Mouse (Mus musculus) embryo, embryonic 10 days (tissue): ENCODE results near the gene Necab3.
A peak's percentile ranks its signal among the peaks of the same experiment; 100 is the strongest.

Experiments used
- DNase-seq: peaks from one replicate; pipeline ENCODE4 v3.0.0-alpha.2; 2015; ENCODE audit warnings: low spot score

The Necab3 gene

DNA sequence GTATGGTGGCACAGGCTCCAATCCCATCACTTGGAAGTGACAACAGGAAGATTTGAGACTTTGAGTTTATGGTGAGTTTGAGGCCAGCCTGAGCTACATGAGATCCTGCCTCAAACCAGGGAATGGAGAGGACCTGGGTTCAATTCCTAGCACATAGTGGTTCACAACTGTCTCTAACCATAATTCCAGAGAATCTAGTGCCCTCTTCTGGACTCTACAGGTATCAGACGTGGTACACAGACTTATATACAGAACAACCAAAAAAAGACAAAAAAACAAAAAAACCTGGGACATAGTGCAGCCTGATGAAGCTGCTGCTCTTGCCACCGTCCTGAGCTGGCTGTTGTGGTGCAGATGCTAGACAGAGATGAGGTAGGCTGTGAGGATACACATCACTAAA is 17.1 kb downstream of the Necab3 start:
- no peak for DNase-seq

DNA sequence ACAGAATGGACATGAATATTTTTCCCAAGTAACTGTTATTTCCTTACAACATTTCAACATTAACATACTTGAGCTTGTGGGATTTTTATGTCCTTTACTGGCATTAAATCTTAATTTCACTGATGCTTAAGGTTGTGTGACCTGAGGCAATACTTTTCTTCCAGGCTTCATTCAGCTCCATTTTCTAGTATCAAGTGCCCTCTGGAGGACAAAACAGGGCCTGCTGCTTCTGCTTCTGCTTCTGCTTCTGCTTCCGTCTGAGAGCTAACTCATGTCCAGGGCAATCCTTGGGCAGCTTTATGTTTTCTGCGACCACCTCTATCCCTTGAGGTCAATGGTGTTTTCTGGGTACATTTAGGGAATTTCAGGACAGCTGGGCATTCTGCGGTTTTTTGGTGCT is 19.0 kb downstream of the Necab3 start:
- peak; percentile 33 for DNase-seq

DNA sequence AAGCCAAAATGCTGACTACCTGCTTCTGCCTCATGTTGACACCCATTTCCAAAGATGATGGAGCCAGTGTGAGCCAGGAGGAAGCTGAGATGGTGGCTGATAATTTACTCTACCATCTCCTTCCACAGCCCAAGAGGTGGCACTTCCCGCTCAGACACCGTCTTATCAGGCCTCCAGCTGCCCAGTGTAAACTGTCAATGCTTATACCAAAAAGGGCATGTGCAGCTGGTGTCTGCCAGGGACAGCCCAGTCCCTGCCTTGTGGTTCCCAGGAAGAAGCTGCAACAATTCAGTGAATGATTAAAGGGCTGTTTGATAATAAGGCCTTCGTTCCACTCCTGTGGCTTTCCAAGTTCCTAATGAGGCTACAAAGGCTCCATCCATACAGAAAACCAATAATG is 20.0 kb downstream of the Necab3 start:
- no peak for DNase-seq

DNA sequence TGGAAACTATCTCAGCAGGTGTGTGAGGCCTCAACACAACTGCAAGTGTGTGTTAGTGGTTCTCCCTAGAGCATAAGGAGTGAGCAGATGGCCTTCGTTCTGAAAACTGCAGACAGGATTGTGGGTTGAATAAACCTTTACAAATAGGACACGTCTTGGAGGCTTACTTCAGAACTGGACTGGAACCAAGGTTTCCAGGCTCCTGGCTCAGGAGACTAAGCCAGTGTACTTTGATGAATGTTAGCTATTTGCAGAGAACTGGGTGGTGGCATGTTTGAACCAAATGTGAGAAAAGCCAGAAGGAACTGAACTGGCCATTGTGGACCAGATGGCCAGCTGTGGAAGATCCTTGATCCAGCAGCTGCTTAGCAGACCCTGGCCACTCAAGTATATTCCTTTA is 20.4 kb downstream of the Necab3 start:
- DNase-seq, result no peak

DNA sequence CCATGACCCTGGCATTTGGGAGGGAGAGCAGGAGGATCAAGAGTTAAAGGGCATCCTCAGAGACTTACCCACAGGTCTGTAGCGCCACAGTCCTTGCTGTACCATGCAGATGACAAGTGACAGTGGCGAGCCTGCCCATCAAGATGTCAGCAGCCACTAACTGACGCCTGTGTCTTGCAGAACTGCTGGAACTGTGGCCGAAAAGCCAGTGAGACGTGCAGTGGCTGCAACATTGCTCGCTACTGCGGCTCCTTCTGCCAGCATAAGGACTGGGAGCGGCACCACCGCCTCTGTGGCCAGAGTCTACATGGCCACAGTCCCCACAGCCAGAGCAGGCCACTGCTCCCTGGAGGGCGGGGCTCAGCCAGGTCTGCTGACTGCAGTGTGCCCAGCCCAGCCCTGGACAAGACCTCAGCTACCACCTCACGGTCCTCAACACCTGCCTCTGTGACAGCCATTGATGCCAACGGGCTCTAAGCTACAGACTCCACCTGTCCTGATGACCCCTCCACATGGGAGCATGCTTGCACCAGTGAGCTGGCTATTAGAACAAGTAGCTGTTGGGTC is 23.9 kb downstream of the Necab3 start:
- DNase-seq, result no peak

DNA sequence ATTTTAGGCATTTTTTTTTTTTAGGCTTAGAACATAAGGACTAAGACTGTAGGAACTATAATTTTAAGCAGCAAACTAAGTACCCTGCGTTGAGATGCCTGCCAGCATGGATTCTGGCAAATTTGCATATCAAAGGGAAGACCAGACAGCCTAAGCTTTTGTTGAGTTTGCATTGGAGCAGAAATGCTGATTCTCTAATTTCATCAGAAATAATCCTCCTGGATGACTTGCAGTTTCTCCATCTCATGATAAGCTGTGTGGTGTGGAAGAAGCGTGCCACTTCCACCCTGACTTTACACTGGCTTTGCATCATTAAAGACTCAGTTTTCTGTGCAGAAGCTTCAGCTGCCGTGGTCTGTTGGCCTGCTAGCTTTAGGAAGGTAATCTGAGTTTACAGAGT is 25.8 kb downstream of the Necab3 start:
- DNase-seq, result no peak

DNA sequence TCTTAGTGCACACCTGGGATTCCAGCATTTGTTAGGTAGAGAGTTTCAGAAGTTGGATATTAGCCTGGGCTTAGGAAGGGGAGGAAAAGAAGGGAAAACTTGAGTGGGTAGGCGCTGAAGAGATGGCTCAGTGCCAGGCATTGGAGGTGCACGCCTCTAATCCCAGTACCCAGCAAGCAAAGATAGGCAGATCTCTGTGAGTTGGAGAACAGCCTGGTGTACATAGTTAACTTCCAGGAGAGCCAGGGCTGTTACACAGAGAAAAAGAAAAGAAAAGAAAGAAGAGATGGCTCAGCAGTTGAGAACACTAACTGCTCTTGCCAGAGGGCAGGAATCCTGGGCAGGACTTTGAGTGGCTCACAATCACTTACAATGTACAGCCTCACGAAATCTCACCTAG is 32.2 kb downstream of the Necab3 start:
- DNase-seq, result no peak

DNA sequence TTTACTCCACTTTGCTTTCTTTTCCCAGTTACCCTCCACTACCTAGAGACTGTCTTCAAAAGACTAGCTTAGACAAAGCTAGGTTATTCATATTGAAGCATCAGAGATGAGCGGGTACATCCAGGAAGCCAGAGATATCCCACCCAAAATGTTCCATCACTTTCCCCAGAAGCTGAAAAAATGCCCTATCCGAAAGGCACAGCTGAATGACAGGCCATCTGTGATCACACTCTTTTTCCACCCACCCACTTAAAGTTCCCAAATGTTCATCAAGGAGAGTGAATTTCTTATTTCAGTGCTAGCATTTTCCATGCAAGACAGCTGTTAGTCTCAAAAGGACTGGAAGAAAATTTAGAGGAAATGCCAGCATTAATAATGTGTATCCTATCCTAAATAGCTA is 33.4 kb downstream of the Necab3 start:
- no peak for DNase-seq

DNA sequence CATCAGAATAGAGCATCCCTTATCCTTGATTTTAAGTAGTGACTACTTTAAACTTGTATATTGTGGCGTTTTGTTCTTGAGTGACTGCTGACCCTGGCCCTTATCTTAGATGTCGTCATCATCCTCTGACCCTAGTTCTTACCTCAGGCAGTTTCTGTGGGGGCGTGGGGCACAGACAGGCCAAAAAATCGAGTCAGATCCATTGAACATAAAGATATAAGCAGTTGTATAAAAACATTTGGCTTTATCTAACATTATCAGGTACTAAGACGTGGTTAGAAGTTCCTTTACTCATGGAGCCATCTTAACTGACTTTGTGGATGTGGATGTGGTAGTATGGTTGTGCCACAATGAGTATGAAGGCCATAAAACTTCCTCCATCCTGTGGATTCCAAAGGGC is 36.4 kb downstream of the Necab3 start:
- DNase-seq, result no peak

DNA sequence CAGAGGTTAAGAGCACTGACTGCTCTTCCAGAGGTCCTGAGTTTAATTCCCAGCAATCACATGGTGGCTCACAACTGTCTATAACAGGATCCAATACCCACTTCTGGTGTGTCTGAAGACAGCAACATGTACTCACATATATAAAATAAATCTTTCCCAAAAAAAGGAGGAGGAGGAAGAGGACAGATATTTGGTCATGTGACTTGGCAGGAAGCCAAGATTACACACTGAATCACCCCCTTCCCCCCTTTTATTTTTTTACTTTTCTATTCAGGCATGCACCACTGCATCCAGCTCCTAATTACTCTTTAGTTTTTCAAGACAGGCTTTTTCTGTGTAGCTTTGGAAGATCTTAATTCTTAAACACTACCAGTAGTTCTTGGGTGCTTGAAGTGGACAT is 37.2 kb downstream of the Necab3 start:
- no peak for DNase-seq

DNA sequence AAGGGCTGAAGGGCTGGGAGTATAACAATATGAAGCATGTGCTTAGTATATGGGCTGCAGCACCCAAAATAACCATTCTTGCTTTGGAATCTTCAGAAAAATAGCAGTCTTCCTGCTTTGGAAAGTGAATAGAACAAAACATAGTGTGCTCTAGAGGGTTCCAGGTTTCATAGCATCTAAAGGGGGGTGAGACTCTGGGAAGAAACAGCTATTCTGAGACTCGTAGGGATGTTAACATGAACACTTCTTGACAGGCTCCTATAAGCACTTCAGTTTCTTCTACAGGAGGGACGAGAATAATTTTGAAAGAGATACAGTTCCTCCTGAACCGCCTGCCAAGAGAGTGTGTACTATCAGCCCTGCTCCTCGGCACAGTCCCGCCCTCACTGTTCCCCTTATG is 41.3 kb downstream of the Necab3 start:
- DNase-seq, result no peak

DNA sequence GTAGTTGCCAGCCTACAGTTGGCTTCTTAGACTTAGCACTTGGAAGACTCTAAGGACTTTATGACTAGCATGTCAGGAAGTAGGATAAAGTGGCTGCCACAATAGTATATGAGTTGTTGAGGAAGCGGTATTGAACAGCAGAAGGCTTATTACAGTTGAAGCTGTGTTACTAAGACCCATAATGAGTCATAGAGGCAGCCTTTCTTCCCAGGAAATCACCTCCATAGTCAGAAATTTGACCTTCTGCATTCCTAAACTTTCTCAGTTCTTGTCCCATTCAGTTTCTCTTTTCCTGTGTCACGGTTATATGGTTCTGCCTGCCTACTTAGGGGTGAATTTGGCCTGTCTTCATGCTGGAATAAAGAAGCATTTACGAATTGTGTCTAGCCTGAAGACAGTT is 41.7 kb downstream of the Necab3 start:
- DNase-seq, result no peak

DNA sequence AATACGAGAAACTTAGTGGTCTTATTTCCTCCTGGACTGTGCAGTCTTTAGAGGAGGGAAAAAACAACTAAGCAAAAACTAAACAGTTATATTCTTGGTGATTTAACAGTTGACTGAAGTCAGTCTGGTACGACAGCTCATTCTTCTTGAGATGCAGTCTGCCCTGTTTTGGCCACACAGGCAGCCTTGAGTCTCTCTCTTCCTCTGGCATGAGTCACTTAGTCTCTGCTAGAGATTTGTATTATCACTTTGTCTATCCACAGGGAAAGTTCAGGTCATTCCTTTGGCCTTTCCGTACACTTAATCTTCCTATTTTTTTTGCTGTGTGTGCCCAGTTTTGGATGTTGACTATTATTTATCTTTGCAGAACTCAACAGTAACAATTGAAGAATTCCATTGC is 48.5 kb downstream of the Necab3 start:
- DNase-seq, result no peak

DNA sequence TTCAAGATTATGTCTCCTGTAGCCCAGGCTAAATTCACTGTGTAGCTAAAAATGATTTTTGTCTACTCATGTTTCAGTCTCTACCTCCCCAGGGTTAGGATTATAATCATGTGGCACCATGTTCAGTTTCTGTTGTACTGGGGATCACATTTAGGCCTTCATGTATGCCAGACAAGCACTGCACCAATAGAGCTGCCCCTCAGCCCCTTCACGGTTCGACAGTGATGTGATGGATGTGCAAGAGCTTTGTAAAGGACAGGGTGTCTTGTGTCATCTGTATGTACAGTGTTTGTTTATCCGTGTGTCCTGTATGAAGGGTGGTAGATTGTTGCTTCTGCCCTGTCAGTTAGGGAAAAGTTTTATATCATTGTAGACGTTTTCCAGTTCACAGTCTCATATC is 50.2 kb downstream of the Necab3 start:
- no peak for DNase-seq

DNA sequence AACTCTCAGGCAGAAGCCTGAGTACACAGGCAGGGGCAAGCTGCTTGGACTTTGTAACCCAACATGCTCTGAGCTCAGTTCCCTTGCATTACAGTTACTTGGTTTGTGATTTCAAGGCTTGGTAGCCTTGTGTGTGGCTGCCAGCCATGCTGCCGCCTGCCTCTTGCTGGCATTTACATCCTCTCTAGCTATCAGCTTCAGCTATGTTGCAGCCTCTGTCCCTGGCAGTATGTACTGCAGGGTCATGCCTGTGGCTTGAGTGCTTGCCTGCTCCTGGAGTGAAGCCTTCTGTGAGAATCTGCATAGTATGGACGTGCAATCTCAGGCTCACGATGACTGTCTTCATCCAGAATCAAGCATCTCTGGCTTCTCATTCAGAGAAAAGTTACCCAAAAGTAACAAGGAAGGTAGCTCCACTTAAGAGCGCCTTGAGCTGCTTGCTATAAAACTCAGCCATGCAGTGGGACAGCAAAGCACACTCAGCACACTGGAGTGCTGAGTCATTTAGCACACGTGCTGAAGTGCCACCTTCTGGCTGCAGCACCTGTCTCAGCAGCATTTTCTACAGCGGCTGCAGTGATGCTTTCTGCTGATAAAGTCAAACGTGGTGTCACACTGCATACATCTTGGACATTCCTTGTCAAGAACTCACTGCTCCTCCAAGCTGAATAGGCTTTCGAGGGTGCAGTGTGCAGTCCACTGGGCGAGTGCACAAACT is 51.0 kb downstream of the Necab3 start:
- peak; percentile 9 for DNase-seq

DNA sequence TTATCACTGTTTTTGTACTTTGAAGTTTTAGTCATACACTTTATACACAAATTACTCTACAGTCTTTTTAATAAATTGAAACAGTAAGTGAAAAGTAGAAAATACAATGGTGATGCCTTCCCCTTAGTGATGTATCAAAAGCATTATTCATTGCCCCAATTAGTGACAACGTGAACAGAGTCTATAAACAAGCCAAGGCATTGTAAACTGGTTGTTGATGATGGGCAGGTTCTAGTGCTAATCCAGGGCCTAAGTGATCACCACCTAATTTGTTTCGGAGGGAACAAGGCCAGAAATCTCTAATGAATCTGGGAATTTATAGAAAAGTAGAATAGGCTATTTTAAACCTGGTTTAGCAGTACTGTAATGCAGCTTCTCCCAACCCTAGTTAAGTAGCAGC is 51.6 kb downstream of the Necab3 start:
- DNase-seq, result no peak

DNA sequence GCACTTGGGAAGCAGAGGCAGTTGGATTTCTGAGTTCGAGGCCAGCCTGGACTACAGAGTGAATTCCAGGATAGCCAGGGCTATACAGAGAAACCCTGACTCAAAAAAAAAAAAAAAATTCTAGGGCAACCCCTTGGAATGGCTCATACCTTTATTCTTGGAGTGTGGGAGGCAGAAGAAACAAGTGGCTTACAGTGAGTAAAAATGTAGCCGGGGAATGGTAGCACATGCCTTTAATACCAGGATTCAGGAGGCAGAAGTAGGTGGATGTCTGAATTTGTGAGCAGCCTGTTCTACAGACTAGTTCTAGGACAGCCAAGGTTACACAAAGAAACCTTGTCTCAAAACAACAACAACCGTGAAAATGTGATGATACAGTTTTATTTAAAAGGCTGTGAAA is 57.9 kb downstream of the Necab3 start:
- DNase-seq, result no peak

DNA sequence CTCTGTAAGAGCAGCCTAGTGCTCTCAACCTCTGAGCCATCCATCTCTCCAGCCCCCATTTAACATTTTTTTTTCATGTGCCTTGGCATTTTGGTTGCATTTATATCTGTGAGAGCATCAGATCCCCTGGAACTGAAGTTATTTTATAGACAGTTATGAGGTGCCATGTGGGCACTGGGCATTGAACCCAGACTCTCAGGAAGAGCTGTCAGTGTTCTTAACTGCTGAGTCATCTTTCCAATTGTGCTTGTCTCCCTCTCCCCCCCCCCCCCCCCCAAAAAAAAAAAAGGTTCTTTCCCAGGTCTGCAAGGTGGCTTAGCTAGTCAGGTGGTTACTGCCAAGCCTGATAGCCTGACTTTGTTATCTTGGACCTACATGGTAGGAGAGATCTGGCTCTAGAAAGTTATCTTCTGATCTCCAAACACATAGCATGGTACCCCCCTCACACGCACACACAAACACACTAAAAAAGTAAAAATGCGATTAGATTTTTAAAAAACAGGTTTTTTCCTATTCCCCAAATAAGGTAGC is 58.9 kb downstream of the Necab3 start:
- no peak for DNase-seq

DNA sequence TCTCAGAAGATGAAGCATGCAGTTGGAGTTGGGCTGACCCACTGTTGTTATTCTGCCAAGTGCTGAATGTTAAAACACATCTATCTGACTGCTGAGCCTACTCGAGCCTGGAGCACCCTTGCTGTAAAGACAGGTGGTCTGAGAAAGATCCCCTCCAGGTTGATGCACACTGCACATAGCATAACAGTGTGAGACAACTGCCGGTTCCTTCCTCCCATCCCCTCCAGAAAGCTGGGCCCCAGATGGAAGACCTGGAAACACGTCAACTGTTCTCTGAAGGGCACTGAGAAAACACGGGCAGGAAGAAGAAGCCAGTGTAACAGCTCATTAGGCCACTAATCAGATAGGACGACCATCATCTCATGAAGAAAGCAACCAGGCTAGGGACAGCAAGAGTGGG is 60.1 kb downstream of the Necab3 start:
- no peak for DNase-seq

DNA sequence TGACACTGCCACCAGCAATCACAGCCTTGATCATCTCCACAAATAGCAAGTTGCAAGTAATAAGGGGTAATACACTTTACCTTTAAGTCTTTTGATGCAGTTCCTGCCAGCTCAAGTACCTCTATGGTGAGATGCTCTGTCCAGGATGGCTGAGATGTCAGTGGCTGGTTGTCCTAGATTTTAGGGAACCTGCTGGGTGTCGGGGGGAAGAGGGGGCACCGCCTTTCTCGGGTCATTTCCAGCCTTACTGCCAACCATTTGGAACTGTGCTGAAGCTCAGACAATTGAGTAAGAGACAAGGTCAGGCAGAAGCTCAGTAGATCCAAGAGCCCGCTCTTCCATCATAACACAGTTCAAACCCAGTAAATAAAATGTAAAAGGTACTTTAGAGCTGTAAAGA is 63.7 kb downstream of the Necab3 start:
- no peak for DNase-seq
